Mouse (Mus musculus) heart, postnatal 0 days (tissue): ENCODE data around the gene Pprc1. TPM values are rescaled to one million over a fixed set of nuclear protein-coding genes. Genes with fewer than 3 reads are reported as not detected.

Experiments used
- ATAC-seq: fragments of 200-750 bp; cut with Nextera tagmentation; 2 replicates; pipeline ENCODE4 v1.8.0; 2017; ENCODE audit warnings: low read depth, moderate number of reproducible peaks, moderate library complexity; ENCODE audit not compliant: insufficient read depth
- DNase-seq: peaks from one replicate; pipeline ENCODE4 v3.0.0-alpha.2; 2016; ENCODE audit warnings: low spot score
- H3K27ac ChIP-seq: fragments of 300-500 bp; sonication (generic); 2 replicates; pipeline ENCODE4 v1.5.1; 2014; ENCODE audit warnings: low read depth, mild to moderate bottlenecking
- H3K27me3 ChIP-seq: fragments of 300-500 bp; sonication (generic); 2 replicates; pipeline ENCODE4 v1.6.1; 2014; ENCODE audit warnings: low read length, mixed read lengths; ENCODE audit not compliant: control insufficient read depth, insufficient read depth
- H3K36me3 ChIP-seq: fragments of 300-500 bp; sonication (generic); replicated peaks from 2 replicates; pipeline ENCODE4 v1.6.1; 2014; ENCODE audit warnings: low read length, mixed read lengths; ENCODE audit not compliant: control insufficient read depth, insufficient read depth
- H3K4me1 ChIP-seq: fragments of 300-500 bp; sonication (generic); 2 replicates; pipeline ENCODE4 v1.6.1; 2014; ENCODE audit warnings: antibody characterized with exemption; ENCODE audit not compliant: control insufficient read depth, insufficient read depth
- H3K4me2 ChIP-seq: fragments of 300-500 bp; sonication (generic); 2 replicates; pipeline ENCODE4 v1.6.1; 2014; ENCODE audit warnings: low read depth, mild to moderate bottlenecking, low read length, moderate library complexity
- H3K4me3 ChIP-seq: fragments of 300-500 bp; sonication (generic); 2 replicates; pipeline ENCODE4 v1.5.1; 2014; ENCODE audit warnings: low read depth, low read length
- H3K9ac ChIP-seq: fragments of 300-500 bp; sonication (generic); replicated peaks from 2 replicates; pipeline ENCODE4 v1.6.1; 2014; ENCODE audit warnings: low read depth, low read length, mixed read lengths
- H3K9me3 ChIP-seq: fragments of 300-500 bp; sonication (generic); replicated peaks from 2 replicates; pipeline ENCODE4 v1.6.1; 2016; ENCODE audit warnings: low read length; ENCODE audit not compliant: control insufficient read depth
- CTCF ChIP-seq: IDR thresholded peaks from 2 replicates; pipeline ENCODE4 v1.5.1; 2016; ENCODE audit warnings: antibody characterized with exemption, control low read depth, low read depth
- EP300 ChIP-seq: IDR thresholded peaks from 2 replicates; pipeline ENCODE4 v1.6.1; 2016; ENCODE audit warnings: antibody characterized with exemption, low read depth
- WGBS: fragments of 180-500 bp; shearing (Covaris S2); extraction: QIAGEN DNeasy Blood & Tissue Kit; methylation state at CpG from one replicate; pipeline ENCODE4 v1.1.7; 2014; 5-methylcytosine and 5-hydroxymethylcytosine counted together
- polyA plus RNA-seq: library from polyadenylated mRNA; unstranded; fragments of >200 nt; fragmentation: Nextera tagmentation; extraction: Ambion mirVana; gene quantifications from 2 replicates; pipeline ENCODE4 v1.2.1, GENCODE M21; 2015
- total RNA-seq: library from RNA; depleted of rRNA; stranded (reverse); fragments of >200 nt; gene quantifications from 2 replicates; pipeline ENCODE4 v1.2.3, GENCODE M21; 2014; ENCODE audit warnings: low replicate concordance

Pprc1 gene
- total and polyA plus RNA-seq, 2 experiments from 2014 or later = 6.5 to 6.8 TPM

GRCm38 (mm10) chr19:46078535-46078934, 33.8 kb downstream of the Pprc1 start:
- H3K4me3 ChIP-seq = no peak overlapping the region
- H3K4me1 ChIP-seq = peaks cover 7% of the 10 kb centered on the region
- H3K9me3 ChIP-seq = no peaks in the 10 kb centered on the region
- no peak for TF ChIP-seq CTCF
- TF ChIP-seq EP300 = no peak
- no peak overlapping the region for H3K27ac ChIP-seq
- H3K36me3 ChIP-seq = peaks cover 52% of the 10 kb centered on the region
- WGBS = 70% methylated on average over 3 of the region's 3 CpGs
- no peaks in the 10 kb centered on the region for H3K27me3 ChIP-seq
- ATAC-seq (no peak), DNase-seq (no peak)
- no peak overlapping the region for H3K4me2 ChIP-seq
- H3K9ac ChIP-seq = no peak overlapping the region

- Histone ChIP-seq H3K4me1 (peaks cover 7% of the 10 kb centered on the region), H3K4me2 (no peak overlapping the region), H3K36me3 (peaks cover 55% of the 10 kb centered on the region), H3K27me3 (no peaks in the 10 kb centered on the region), H3K9me3 (no peaks in the 10 kb centered on the region), H3K4me3 (no peak overlapping the region), H3K27ac (no peak overlapping the region), H3K9ac (no peak overlapping the region)
- WGBS = 91% methylated on average over 8 of the region's 8 CpGs
- ATAC-seq (no peak), DNase-seq (no peak)
- no peak for TF ChIP-seq EP300
- no peak for TF ChIP-seq CTCF
Measured at GRCm38 (mm10) chr19:46085185-46085584, 40.5 kb downstream of the Pprc1 start.

- Histone ChIP-seq H3K4me2 (no peak overlapping the region), H3K36me3 (peaks cover 43% of the 10 kb centered on the region), H3K27me3 (no peaks in the 10 kb centered on the region), H3K9ac (no peak overlapping the region), H3K27ac (no peak overlapping the region), H3K4me1 (peaks cover 7% of the 10 kb centered on the region), H3K4me3 (no peak overlapping the region), H3K9me3 (no peaks in the 10 kb centered on the region)
- TF ChIP-seq EP300 (no peak), CTCF (peak; percentile 76)
- WGBS = 53% methylated on average over 3 of the region's 3 CpGs
- DNase-seq = peak; percentile 67
- no peak; the same call in 1 of the 2 replicates for ATAC-seq
Measured at GRCm38 (mm10) chr19:46086337-46086736, 41.7 kb downstream of the Pprc1 start.

GRCm38 (mm10) chr19:46087871-46088270, 43.2 kb downstream of the Pprc1 start:
- no peak overlapping the region for H3K4me2 ChIP-seq
- peaks cover 7% of the 10 kb centered on the region for H3K4me1 ChIP-seq
- DNase-seq = peak; percentile 20
- ATAC-seq = 0 out of 2 replicates have a peak, but pooled peaks have one; percentile 33
- WGBS = 37% methylated on average over 7 of the region's 7 CpGs
- no peak overlapping the region for H3K27ac ChIP-seq
- no peaks in the 10 kb centered on the region for H3K27me3 ChIP-seq
- H3K9me3 ChIP-seq = no peaks in the 10 kb centered on the region
- no peak overlapping the region for H3K4me3 ChIP-seq
- no peak overlapping the region for H3K9ac ChIP-seq
- no peak for TF ChIP-seq CTCF
- no peak for TF ChIP-seq EP300
- H3K36me3 ChIP-seq = peaks cover 28% of the 10 kb centered on the region

GRCm38 (mm10) chr19:46091641-46092040, 47.0 kb downstream of the Pprc1 start:
- no peak overlapping the region for H3K4me3 ChIP-seq
- no peak overlapping the region for H3K27ac ChIP-seq
- no peaks in the 10 kb centered on the region for H3K27me3 ChIP-seq
- no peak for ATAC-seq
- H3K9me3 ChIP-seq = peaks cover 4% of the 10 kb centered on the region; the same call in 1 of the 2 replicates
- 79% methylated on average over 4 of the region's 4 CpGs for WGBS
- H3K36me3 ChIP-seq = no peaks in the 10 kb centered on the region
- H3K4me1 ChIP-seq = peaks cover 7% of the 10 kb centered on the region
- no peak for TF ChIP-seq EP300
- TF ChIP-seq CTCF = no peak
- no peak for DNase-seq
- no peak overlapping the region for H3K4me2 ChIP-seq
- H3K9ac ChIP-seq = no peak overlapping the region

GRCm38 (mm10) chr19:46094144-46094543, 49.5 kb downstream of the Pprc1 start:
- 89% methylated on average over 2 of the region's 2 CpGs for WGBS
- ATAC-seq = no peak
- Histone ChIP-seq H3K9ac (no peak overlapping the region), H3K27ac (no peak overlapping the region), H3K4me3 (no peak overlapping the region), H3K4me2 (no peak overlapping the region), H3K9me3 (peaks cover 5% of the 10 kb centered on the region; the same call in 1 of the 2 replicates), H3K4me1 (no peaks in the 10 kb centered on the region), H3K36me3 (no peaks in the 10 kb centered on the region), H3K27me3 (no peaks in the 10 kb centered on the region)
- DNase-seq = no peak
- no peak for TF ChIP-seq EP300
- TF ChIP-seq CTCF = no peak
